Mouse (Mus musculus) hindbrain, embryonic 11.5 days (tissue): ENCODE measurements at regions not wholly inside any gene's neighbourhood (a gene's known extent, or its start where the extent isn't known, plus 50 kb on each side); places are given as distances from the start of the nearest gene placed in this dataset.

Source experiments
- ATAC-seq: fragments of 200-750 bp; cut with Nextera tagmentation; 2 replicates; pipeline ENCODE4 v1.8.0; 2017; ENCODE audit warnings: mild to moderate bottlenecking, moderate TSS enrichment, moderate library complexity; ENCODE audit not compliant: low FRiP score
- DNase-seq: peaks from one replicate; pipeline ENCODE4 v3.0.0-alpha.2; 2015; ENCODE audit warnings: low spot score
- H3K27ac ChIP-seq: fragments of 300-500 bp; sonication (generic); 2 replicates; pipeline ENCODE4 v1.5.1; 2014; ENCODE audit warnings: mild to moderate bottlenecking, low read depth, low read length
- H3K27me3 ChIP-seq: fragments of 300-500 bp; sonication (generic); 2 replicates; pipeline ENCODE4 v1.6.1; 2014; ENCODE audit warnings: mild to moderate bottlenecking, low read length, moderate library complexity, mixed read lengths; ENCODE audit not compliant: control insufficient read depth, insufficient read depth
- H3K36me3 ChIP-seq: fragments of 300-500 bp; sonication (generic); 2 replicates; pipeline ENCODE4 v1.6.1; 2014; ENCODE audit warnings: mild to moderate bottlenecking, low read length, moderate library complexity, mixed read lengths; ENCODE audit not compliant: control insufficient read depth, insufficient read depth
- H3K4me1 ChIP-seq: fragments of 300-500 bp; sonication (generic); replicated peaks from 2 replicates; pipeline ENCODE4 v1.6.1; 2014; ENCODE audit warnings: low read length, mixed read lengths; ENCODE audit not compliant: control insufficient read depth, insufficient read depth
- H3K4me2 ChIP-seq: fragments of 300-500 bp; sonication (generic); replicated peaks from 2 replicates; pipeline ENCODE4 v1.6.1; 2014; ENCODE audit warnings: mild to moderate bottlenecking, low read depth, low read length
- H3K4me3 ChIP-seq: fragments of 300-500 bp; sonication (generic); 2 replicates; pipeline ENCODE4 v1.5.1; 2014; ENCODE audit warnings: low read depth, low read length
- H3K9ac ChIP-seq: fragments of 300-500 bp; sonication (generic); 2 replicates; pipeline ENCODE4 v1.6.1; 2014; ENCODE audit warnings: low read depth, low read length
- H3K9me3 ChIP-seq: fragments of 300-500 bp; sonication (generic); 2 replicates; pipeline ENCODE4 v1.6.1; 2016; ENCODE audit warnings: low read length; ENCODE audit not compliant: control insufficient read depth
- WGBS: fragments of 180-500 bp; shearing (Covaris S2); extraction: QIAGEN DNeasy Blood & Tissue Kit; methylation state at CpG from one replicate; pipeline ENCODE4 v1.1.7; 2014; 5-methylcytosine and 5-hydroxymethylcytosine counted together

- no peak overlapping the region for H3K27ac ChIP-seq
- H3K9ac ChIP-seq = no peak overlapping the region
- DNase-seq = no peak
- no peak for ATAC-seq
- no peak overlapping the region for H3K4me2 ChIP-seq
- no peaks in the 10 kb centered on the region for H3K9me3 ChIP-seq
- 78% methylated on average over 7 of the region's 7 CpGs for WGBS
- no peaks in the 10 kb centered on the region for H3K36me3 ChIP-seq
- H3K4me3 ChIP-seq = no peak overlapping the region
- H3K27me3 ChIP-seq = no peaks in the 10 kb centered on the region
- no peaks in the 10 kb centered on the region for H3K4me1 ChIP-seq
Observed at GRCm38 (mm10) chr8:103823541-103823940, 277.9 kb upstream of the Cdh5 start.

GRCm38 (mm10) chr8:103824747-103825146 is 276.7 kb upstream of the Cdh5 start:
- ATAC-seq (no peak), DNase-seq (no peak)
- Histone ChIP-seq H3K4me3 (no peak overlapping the region), H3K9me3 (no peaks in the 10 kb centered on the region), H3K36me3 (no peaks in the 10 kb centered on the region), H3K4me2 (no peak overlapping the region), H3K27me3 (no peaks in the 10 kb centered on the region), H3K27ac (no peak overlapping the region), H3K9ac (no peak overlapping the region), H3K4me1 (no peaks in the 10 kb centered on the region)
- WGBS = 16% methylated on average over 1 of the region's 1 CpGs

- H3K4me1 ChIP-seq = no peaks in the 10 kb centered on the region
- no peaks in the 10 kb centered on the region for H3K36me3 ChIP-seq
- no peak for ATAC-seq
- WGBS = 69% methylated on average over 3 of the region's 3 CpGs
- no peak overlapping the region for H3K9ac ChIP-seq
- H3K9me3 ChIP-seq = no peaks in the 10 kb centered on the region
- no peak overlapping the region for H3K27ac ChIP-seq
- no peak overlapping the region for H3K4me2 ChIP-seq
- no peaks in the 10 kb centered on the region for H3K27me3 ChIP-seq
- no peak overlapping the region for H3K4me3 ChIP-seq
- DNase-seq = no peak
Observed at GRCm38 (mm10) chr8:103825289-103825688, 276.1 kb upstream of the Cdh5 start.

GRCm38 (mm10) chr8:103830416-103830815 is 271.0 kb upstream of the Cdh5 start:
- no peaks in the 10 kb centered on the region for H3K4me1 ChIP-seq
- no peak for ATAC-seq
- 90% methylated on average over 3 of the region's 3 CpGs for WGBS

GRCm38 (mm10) chr8:103839990-103840389 is 261.4 kb upstream of the Cdh5 start:
- H3K4me1 ChIP-seq = no peaks in the 10 kb centered on the region
- DNase-seq (no peak), ATAC-seq (no peak)
- no peak overlapping the region for H3K27ac ChIP-seq
- no peaks in the 10 kb centered on the region for H3K36me3 ChIP-seq
- H3K4me2 ChIP-seq = no peak overlapping the region
- no peaks in the 10 kb centered on the region for H3K27me3 ChIP-seq
- no peak overlapping the region for H3K9ac ChIP-seq
- WGBS = 92% methylated on average over 4 of the region's 4 CpGs
- no peaks in the 10 kb centered on the region for H3K9me3 ChIP-seq
- H3K4me3 ChIP-seq = no peak overlapping the region

More at GRCm38 (mm10) chr8:103830416-103830815, 271.0 kb upstream of the Cdh5 start:
- Histone ChIP-seq H3K4me3 (no peak overlapping the region), H3K27me3 (no peaks in the 10 kb centered on the region), H3K9ac (no peak overlapping the region), H3K36me3 (no peaks in the 10 kb centered on the region), H3K4me2 (no peak overlapping the region), H3K9me3 (no peaks in the 10 kb centered on the region), H3K27ac (no peak overlapping the region)
- no peak for DNase-seq

- Histone ChIP-seq H3K9me3 (no peaks in the 10 kb centered on the region), H3K36me3 (no peaks in the 10 kb centered on the region), H3K4me2 (no peak overlapping the region), H3K27me3 (no peaks in the 10 kb centered on the region), H3K27ac (no peak overlapping the region), H3K9ac (no peak overlapping the region), H3K4me3 (no peak overlapping the region), H3K4me1 (no peaks in the 10 kb centered on the region)
- ATAC-seq = no peak
- no peak for DNase-seq
- WGBS = 86% methylated on average over 1 of the region's 1 CpGs
Observed at GRCm38 (mm10) chr8:103845964-103846363, 255.5 kb upstream of the Cdh5 start.

GRCm38 (mm10) chr8:103846382-103846976 is 254.9 kb upstream of the Cdh5 start:
- 80% methylated on average over 10 of the region's 10 CpGs for WGBS
- Histone ChIP-seq H3K9me3 (no peaks in the 10 kb centered on the region), H3K36me3 (no peaks in the 10 kb centered on the region), H3K4me1 (no peaks in the 10 kb centered on the region), H3K27me3 (no peaks in the 10 kb centered on the region), H3K9ac (no peak overlapping the region), H3K4me2 (no peak overlapping the region), H3K27ac (no peak overlapping the region), H3K4me3 (no peak overlapping the region)
- DNase-seq (no peak), ATAC-seq (no peak)

GRCm38 (mm10) chr8:103849785-103850184 is 251.6 kb upstream of the Cdh5 start:
- H3K27me3 ChIP-seq = no peaks in the 10 kb centered on the region
- no peak overlapping the region for H3K4me2 ChIP-seq
- ATAC-seq (no peak), DNase-seq (no peak)
- H3K36me3 ChIP-seq = no peaks in the 10 kb centered on the region
- 94% methylated on average over 2 of the region's 2 CpGs for WGBS
- H3K27ac ChIP-seq = no peak overlapping the region
- H3K4me3 ChIP-seq = no peak overlapping the region
- no peaks in the 10 kb centered on the region for H3K9me3 ChIP-seq
- no peak overlapping the region for H3K9ac ChIP-seq
- H3K4me1 ChIP-seq = no peaks in the 10 kb centered on the region

GRCm38 (mm10) chr8:103851286-103851685 is 250.1 kb upstream of the Cdh5 start:
- H3K9ac ChIP-seq = no peak overlapping the region
- no peaks in the 10 kb centered on the region for H3K9me3 ChIP-seq
- no peak overlapping the region for H3K4me2 ChIP-seq
- H3K4me1 ChIP-seq = no peaks in the 10 kb centered on the region
- DNase-seq (no peak), ATAC-seq (no peak)
- H3K27me3 ChIP-seq = no peaks in the 10 kb centered on the region
- H3K36me3 ChIP-seq = no peaks in the 10 kb centered on the region
- H3K27ac ChIP-seq = no peak overlapping the region
- H3K4me3 ChIP-seq = no peak overlapping the region
- WGBS = 88% methylated on average over 8 of the region's 8 CpGs
